Mouse (Mus musculus) testis, adult 2 months (tissue): ENCODE data around the gene Mark3. TPM values are rescaled to one million over a fixed set of nuclear protein-coding genes. Genes with fewer than 3 reads are reported as not detected.

ENCODE experiments used
- H3K27ac ChIP-seq: fragments of 200-500 bp; 2 replicates; pipeline ENCODE4 v1.5.1; 2012; ENCODE audit warnings: low read depth, low read length; ENCODE audit not compliant: control insufficient read depth, insufficient read depth
- H3K27me3 ChIP-seq: fragments of 200-500 bp; 2 replicates; pipeline ENCODE4 v1.6.1; 2012; ENCODE audit warnings: mild to moderate bottlenecking, low read length, moderate library complexity; ENCODE audit not compliant: control insufficient read depth, insufficient read depth
- H3K36me3 ChIP-seq: fragments of 200-500 bp; 2 replicates; pipeline ENCODE4 v1.6.1; 2012; ENCODE audit warnings: mild to moderate bottlenecking, low read length; ENCODE audit not compliant: control insufficient read depth, insufficient read depth
- H3K4me1 ChIP-seq: fragments of 200-500 bp; 2 replicates; pipeline ENCODE4 v1.6.1; 2012; ENCODE audit warnings: low read length; ENCODE audit not compliant: control insufficient read depth, insufficient read depth
- H3K4me3 ChIP-seq: fragments of 200-500 bp; 2 replicates; pipeline ENCODE4 v1.5.1; 2012; ENCODE audit warnings: low read depth, mild to moderate bottlenecking, low read length, moderate library complexity, mixed read lengths; ENCODE audit not compliant: control insufficient read depth
- CTCF ChIP-seq: fragments of 200-500 bp; IDR thresholded peaks from 2 replicates; pipeline ENCODE4 v1.5.1; 2012; ENCODE audit warnings: low read depth, mild to moderate bottlenecking, inconsistent platforms, low read length, moderate library complexity; ENCODE audit not compliant: control insufficient read depth, insufficient read depth, insufficient replicate concordance
- POLR2A ChIP-seq: fragments of 200-500 bp; IDR thresholded peaks from 2 replicates; pipeline ENCODE4 v1.6.1; 2012; ENCODE audit warnings: low read depth, mild to moderate bottlenecking, inconsistent platforms, low read length, moderate library complexity; ENCODE audit not compliant: control insufficient read depth
- polyA plus RNA-seq: library from polyadenylated mRNA; depleted of rRNA; stranded (reverse); fragments of >200 nt; gene quantifications from 2 replicates; pipeline ENCODE4 v1.2.3, GENCODE M21; 2012

Mark3 gene
- polyA plus RNA-seq, 1 experiment: 17.0 TPM

- no peaks in the 10 kb centered on the region; the same call in 1 of the 2 replicates for H3K27me3 ChIP-seq
- no peak for TF ChIP-seq CTCF
- TF ChIP-seq POLR2A: peak; percentile 53; the same call in 1 of the 2 replicates
- peaks cover 18% of the 10 kb centered on the region for H3K4me1 ChIP-seq
- no peak within 1 kb of the TSS for H3K27ac ChIP-seq
- no peaks in the 10 kb centered on the region for H3K36me3 ChIP-seq
- peak within 1 kb of the TSS; percentile 78 for H3K4me3 ChIP-seq
These were observed 97.9 kb downstream of the Mark3 start, which contains the start of gene Ckb for GRCm38 (mm10) chr12:111672176-111672575. Gene Ckb (minus strand): TSS chr12:111672338.

DNA sequence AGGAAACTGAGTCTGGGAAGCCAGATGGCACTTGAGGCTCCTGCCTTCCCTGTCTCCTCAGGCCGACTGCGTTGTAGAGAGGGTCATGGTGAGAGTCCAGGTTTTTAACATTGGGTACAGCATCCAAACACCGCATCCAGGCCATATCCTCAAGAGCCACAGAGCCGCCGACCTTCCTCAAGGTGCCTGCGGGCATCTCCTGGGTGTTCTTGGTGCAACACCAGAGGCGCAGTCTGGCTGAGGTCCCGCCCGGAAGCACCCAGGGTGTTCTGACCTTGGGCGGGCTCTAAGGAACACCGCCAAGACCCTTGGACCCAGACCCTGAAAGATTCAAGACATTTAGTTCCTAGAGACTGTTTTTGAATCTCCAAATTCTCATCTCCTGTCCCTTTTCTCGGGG, 98.3 kb downstream of the Mark3 start:
- H3K27ac ChIP-seq: no peak overlapping the region

GRCm38 (mm10) chr12:111674850-111675486, 100.6 kb downstream of the Mark3 start:
- TF ChIP-seq POLR2A (no peak), CTCF (no peak)
- Histone ChIP-seq H3K4me3 (no peak overlapping the region), H3K27me3 (no peaks in the 10 kb centered on the region; the same call in 1 of the 2 replicates), H3K4me1 (peaks cover 31% of the 10 kb centered on the region), H3K36me3 (no peaks in the 10 kb centered on the region), H3K27ac (no peak overlapping the region)

More for the DNA sequence above, 98.3 kb downstream of the Mark3 start:
- peaks cover 22% of the 10 kb centered on the region for H3K4me1 ChIP-seq
- H3K4me3 ChIP-seq: peak overlapping the region; percentile 78
- no peaks in the 10 kb centered on the region; the same call in 1 of the 2 replicates for H3K27me3 ChIP-seq
- TF ChIP-seq POLR2A: no peak
- TF ChIP-seq CTCF: no peak
- H3K36me3 ChIP-seq: no peaks in the 10 kb centered on the region

GRCm38 (mm10) chr12:111675797-111676580, 101.7 kb downstream of the Mark3 start:
- no peak overlapping the region for H3K27ac ChIP-seq
- no peaks in the 10 kb centered on the region for H3K36me3 ChIP-seq
- no peak overlapping the region for H3K4me3 ChIP-seq
- H3K4me1 ChIP-seq: peaks cover 31% of the 10 kb centered on the region
- no peak for TF ChIP-seq CTCF
- TF ChIP-seq POLR2A: no peak
- no peaks in the 10 kb centered on the region; the same call in 1 of the 2 replicates for H3K27me3 ChIP-seq

GRCm38 (mm10) chr12:111677421-111677820, 103.1 kb downstream of the Mark3 start:
- TF ChIP-seq CTCF (no peak), POLR2A (no peak)
- Histone ChIP-seq H3K27me3 (no peaks in the 10 kb centered on the region), H3K27ac (peak overlapping the region; percentile 88), H3K4me1 (peaks cover 21% of the 10 kb centered on the region), H3K36me3 (no peaks in the 10 kb centered on the region), H3K4me3 (peak overlapping the region; percentile 99)

- Histone ChIP-seq H3K27ac (peak within 1 kb of the TSS; percentile 88), H3K4me1 (peaks cover 15% of the 10 kb centered on the region), H3K36me3 (no peaks in the 10 kb centered on the region), H3K27me3 (no peaks in the 10 kb centered on the region), H3K4me3 (peak within 1 kb of the TSS; percentile 99)
- TF ChIP-seq POLR2A (peak; percentile 49), CTCF (no peak)
These were observed 103.8 kb downstream of the Mark3 start, which contains the start of gene Trmt61a for GRCm38 (mm10) chr12:111677882-111678669. Gene Trmt61a (plus strand): TSS chr12:111678105.

DNA sequence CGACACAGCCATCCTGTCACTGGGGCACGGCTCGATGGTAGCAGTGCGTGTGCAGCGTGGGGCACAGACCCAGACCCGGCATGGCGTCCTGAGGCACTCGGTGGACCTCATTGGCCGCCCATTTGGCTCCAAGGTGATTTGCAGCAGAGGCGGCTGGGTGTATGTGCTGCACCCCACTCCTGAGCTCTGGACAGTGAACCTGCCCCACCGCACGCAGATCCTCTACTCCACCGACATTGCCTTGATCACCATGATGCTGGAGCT, 104.3 kb downstream of the Mark3 start:
- peaks cover 15% of the 10 kb centered on the region for H3K4me1 ChIP-seq
- H3K36me3 ChIP-seq: no peaks in the 10 kb centered on the region
- no peaks in the 10 kb centered on the region for H3K27me3 ChIP-seq
- H3K27ac ChIP-seq: no peak overlapping the region
- H3K4me3 ChIP-seq: peak overlapping the region; percentile 99
- TF ChIP-seq CTCF: peak; percentile 4; the same call in 1 of the 2 replicates
- no peak for TF ChIP-seq POLR2A
